Mouse (Mus musculus) urinary bladder, adult 18-20 months (tissue): ENCODE results near the gene Ppfia3.
A peak's percentile ranks its signal among the peaks of the same experiment; 100 is the strongest.

Experiments used
- DNase-seq, 2 experiments: peaks; one replicate each; pipeline ENCODE4 v3.0.0; 2022; ENCODE audit warnings: low spot score in 2 of 2, mixed read lengths in 2 of 2

The Ppfia3 gene

GRCm38 (mm10) chr7:45346905-45347304 lies 19.9 kb downstream of the Ppfia3 start:
- no peak for DNase-seq

GRCm38 (mm10) chr7:45343543-45343942 lies 23.3 kb downstream of the Ppfia3 start:
- DNase-seq, result no peak

- no peak for DNase-seq
Observed at GRCm38 (mm10) chr7:45342081-45342480, 24.7 kb downstream of the Ppfia3 start.

DNA sequence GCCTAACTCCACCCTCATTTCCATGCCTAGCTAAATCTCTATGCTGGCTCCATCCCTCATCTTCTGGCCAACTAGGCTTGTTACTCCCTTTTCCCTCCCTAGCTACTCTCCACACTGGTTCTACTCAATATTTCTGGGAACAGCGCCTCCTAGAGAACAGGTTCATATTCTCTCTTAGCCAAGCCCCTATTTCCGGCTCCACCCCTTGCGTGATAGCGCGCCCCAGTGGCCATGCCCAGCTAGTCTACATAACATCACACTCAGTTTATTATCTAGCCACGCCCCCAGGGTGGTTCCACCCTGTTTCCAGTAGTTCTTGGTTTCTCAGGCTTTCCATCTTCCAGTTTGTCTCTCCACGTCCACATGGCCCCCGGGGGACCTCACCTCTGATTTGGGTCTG lies 25.5 kb downstream of the Ppfia3 start:
- DNase-seq, result peak; percentile 61 to 62

- peak; percentile 30 to 33 for DNase-seq
Observed at GRCm38 (mm10) chr7:45340669-45341068, 26.1 kb downstream of the Ppfia3 start.

GRCm38 (mm10) chr7:45340066-45340442 lies 26.8 kb downstream of the Ppfia3 start:
- DNase-seq, result no peak

DNA sequence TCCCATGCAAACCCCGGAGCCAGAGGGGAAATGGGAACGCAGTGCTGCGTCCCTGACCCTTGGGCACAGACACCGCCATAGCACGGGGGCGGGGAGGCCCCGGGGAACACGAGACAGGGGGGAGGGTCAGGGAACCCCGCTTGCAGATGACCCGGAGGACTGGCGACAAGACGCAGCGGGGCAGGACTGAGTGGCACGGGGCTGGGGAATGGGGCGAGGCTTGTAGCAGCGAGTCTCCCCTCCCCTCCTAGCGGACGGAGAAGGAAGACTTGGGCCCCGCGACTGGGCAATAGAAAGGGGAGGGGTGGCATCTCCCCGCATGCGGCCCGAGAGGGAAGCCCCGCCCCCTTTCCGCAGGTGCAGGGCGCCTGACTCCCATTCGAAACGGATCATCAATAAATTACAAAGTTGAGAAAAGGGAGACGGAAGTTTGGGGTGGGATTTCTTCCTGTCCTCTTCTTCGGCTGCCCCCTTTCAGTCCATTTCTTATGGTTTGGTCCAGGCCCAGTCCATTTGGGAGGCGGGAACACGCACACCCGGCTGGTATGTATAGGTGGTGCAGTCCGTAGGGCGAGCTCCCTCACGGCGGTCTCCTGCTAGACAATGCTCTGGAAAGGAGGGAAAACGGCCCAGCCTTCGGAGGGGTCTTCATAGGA lies 27.3 kb downstream of the Ppfia3 start:
- DNase-seq, result peak; percentile 67 to 84

DNA sequence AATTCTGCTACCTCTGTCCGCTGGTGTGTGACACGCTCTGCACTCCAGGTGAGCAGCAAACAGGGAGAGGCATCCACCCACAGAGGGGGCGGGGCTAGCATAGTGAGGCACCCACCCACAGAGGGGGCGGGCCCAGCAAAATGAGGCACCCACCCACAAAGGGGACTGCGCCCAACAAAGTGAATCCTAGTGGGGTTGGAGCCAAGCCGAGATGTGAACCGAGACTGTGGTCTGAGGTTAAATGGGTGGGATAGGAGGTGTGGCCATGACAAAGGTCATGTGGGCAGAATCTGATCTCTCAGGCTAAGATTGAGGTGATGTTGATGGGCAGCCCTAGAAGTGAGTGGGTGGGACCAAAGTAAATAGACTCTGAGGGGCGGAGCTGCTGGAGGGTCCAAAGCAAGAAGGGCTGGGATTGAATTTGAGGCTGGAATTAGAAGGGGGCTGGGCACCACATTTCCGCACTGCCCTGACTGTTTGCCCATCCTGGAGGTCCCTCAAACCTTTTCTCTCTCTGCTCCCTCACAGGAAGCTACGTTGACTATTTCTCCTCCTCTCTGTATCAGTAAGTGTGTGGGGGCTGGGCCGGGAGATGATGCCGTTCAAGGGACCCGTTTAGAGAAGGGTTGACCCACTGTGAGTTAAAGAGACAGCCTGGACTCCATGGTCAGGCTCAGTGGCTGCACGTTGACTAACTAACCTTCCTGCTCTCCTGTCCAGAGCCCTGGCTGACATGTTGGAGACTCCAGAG lies 28.5 kb downstream of the Ppfia3 start:
- DNase-seq, result peak; percentile 48 to 71

- no peak for DNase-seq
Observed at GRCm38 (mm10) chr7:45337469-45337868, 29.4 kb downstream of the Ppfia3 start.

DNA sequence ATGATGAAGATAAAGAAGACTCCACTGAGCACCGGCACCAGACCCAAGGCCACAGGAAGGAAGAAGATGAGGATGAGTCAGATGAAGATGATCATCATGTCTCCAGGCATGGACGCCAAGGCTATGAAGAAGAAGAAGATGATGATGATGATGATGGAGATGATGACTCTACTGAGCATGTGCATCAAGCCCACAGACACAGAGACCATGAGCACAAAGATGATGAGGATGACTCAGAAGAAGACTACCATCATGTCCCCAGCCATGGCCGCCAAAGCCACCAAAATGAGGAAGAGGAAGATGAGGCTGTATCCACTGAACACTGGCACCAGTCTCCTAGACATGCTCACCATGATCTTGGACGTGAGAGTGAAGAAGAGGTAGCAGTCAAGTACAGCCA lies 30.5 kb downstream of the Ppfia3 start:
- no peak for DNase-seq

GRCm38 (mm10) chr7:45335056-45335455 lies 31.8 kb downstream of the Ppfia3 start, which contains the start of gene Hrc:
Gene Hrc, plus strand, starts transcription at chr7:45335290.
- DNase-seq, result no peak

- DNase-seq, result no peak
Observed at GRCm38 (mm10) chr7:45334605-45335004, 32.2 kb downstream of the Ppfia3 start.

DNA sequence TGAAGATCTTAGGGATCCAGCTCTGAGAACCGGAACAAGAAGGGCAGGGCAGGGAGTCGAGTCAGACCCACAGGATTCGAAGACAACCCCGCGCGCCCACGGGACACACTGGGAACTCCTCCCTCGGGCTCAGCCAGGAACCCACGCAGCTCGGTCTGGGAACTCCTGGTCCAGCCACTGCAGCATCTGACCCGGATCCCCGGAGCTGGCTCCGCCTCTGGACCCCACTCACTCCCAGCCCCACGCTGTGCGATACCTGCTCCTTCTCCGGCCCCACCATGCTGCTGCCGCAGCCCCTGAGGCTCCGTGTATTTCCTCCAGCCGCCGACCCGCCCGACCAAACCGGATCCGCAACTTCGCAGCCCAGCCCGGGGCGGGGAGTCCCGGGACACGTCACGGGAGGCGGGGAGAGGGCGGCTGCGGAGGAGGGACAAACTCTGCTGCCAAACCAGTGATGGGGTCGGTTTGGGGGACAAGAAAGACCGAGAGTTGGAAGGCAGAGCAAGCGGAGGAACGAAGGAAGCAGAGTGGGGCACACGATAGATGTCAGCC lies 33.3 kb downstream of the Ppfia3 start, which contains the start of gene Trpm4:
Gene Trpm4 (minus strand): TSS at position 350 of the 552 bp plus-strand sequence.
- DNase-seq, result peak; percentile 89 to 96

- peak in 1 of 2 experiments; percentile 29 for DNase-seq
Observed at GRCm38 (mm10) chr7:45332685-45333425, 34.0 kb downstream of the Ppfia3 start.

DNA sequence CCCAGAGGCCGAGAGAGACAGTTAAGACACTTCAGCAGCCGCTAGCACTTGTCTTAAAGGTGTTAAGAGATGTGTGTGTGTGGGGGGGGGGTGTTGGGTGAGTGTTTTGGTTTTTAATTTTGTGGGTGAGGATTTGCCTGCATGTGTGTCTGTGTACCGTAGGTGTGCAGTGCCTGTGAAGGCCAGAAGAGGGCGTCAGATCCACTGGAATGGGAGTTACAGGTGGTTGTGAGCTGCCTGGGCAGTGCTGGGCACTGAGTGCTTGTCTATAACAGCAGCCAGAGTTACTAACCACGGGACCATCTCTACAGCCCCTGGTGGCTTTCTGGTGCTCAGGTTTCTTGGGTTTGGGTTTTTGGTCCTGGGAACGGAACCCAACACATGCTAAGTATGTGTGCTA lies 35.3 kb downstream of the Ppfia3 start:
- no peak for DNase-seq

DNA sequence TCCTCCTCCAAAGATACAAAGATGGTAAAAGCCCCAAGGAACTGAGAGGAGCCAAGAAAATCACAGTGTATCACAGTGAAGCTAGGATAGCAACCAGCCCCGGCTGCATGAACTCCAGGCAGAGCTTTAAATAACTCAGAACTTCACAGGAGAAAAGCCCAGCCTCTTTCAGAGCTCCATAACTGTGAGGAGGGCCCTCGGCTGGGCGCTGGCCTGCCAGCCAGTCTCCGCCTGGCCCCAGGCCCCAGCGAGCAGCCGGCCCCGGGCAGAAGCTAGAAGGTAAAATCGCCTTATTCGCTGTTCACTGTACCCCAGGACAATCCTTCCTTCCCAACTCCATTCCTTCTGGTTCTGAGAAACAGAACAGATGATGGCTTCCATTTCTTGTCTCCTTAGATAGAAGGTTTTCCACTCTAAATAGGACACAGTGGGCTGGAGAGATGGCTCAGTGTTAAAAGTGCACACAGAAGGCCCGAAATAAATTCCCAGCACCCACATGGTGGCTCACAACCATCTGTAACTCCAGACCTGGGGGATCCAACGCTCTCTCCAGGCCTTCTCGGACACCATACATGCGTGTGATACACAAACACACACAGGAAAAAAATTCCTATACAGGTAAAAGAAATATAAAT lies 37.9 kb downstream of the Ppfia3 start:
- no peak for DNase-seq

GRCm38 (mm10) chr7:45325800-45326199 lies 41.0 kb downstream of the Ppfia3 start:
- no peak for DNase-seq

GRCm38 (mm10) chr7:45323069-45323468 lies 43.8 kb downstream of the Ppfia3 start:
- DNase-seq, result no peak

DNA sequence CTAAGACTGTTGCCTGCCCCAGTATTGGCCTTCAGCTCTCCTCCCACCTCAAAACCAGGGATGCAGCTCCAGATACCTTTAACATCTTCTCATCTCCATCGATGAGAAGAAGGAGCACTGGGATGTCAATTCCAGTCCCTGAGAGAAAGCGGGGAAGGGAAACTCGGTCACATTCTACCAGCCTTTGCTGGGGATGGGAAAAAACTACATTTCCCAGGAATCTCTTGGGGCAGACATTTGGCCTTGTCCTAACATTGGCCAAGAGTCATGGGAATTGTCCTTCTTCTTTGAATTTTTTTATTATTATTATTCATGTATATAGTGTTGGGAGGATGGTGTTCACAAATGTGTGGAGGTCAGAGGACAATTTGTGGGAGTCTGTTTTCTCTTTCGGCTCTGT lies 44.6 kb downstream of the Ppfia3 start:
- no peak for DNase-seq

- DNase-seq, result no peak
Observed at GRCm38 (mm10) chr7:45316536-45316935, 50.3 kb downstream of the Ppfia3 start.

- no peak for DNase-seq
Observed at GRCm38 (mm10) chr7:45315182-45315701, 51.6 kb downstream of the Ppfia3 start.
